Mouse (Mus musculus) cortical plate, adult 2 months (tissue): ENCODE measurements at regions not wholly inside any gene's neighbourhood (a gene's known extent, or its start where the extent isn't known, plus 50 kb on each side); places are given as distances from the start of the nearest gene placed in this dataset.

ENCODE experiments used
- H3K27ac ChIP-seq: fragments of 200-500 bp; 2 replicates; pipeline ENCODE4 v1.5.1; 2012; ENCODE audit warnings: low read length, control low read depth, inconsistent platforms; ENCODE audit not compliant: insufficient read depth
- H3K4me1 ChIP-seq: fragments of 200-500 bp; 2 replicates; pipeline ENCODE4 v1.6.1; 2011; ENCODE audit warnings: low read length; ENCODE audit not compliant: control insufficient read depth, insufficient read depth
- H3K4me3 ChIP-seq: fragments of 200-500 bp; 2 replicates; pipeline ENCODE4 v1.5.1; 2011; ENCODE audit warnings: mild to moderate bottlenecking, low read length, control low read depth; ENCODE audit not compliant: insufficient read depth
- CTCF ChIP-seq: fragments of 200-500 bp; IDR thresholded peaks from 2 replicates; pipeline ENCODE4 v1.5.1; 2011; ENCODE audit warnings: mild to moderate bottlenecking, control low read depth, low read length; ENCODE audit not compliant: insufficient read depth; ENCODE audit errors: extremely low read depth
- POLR2A ChIP-seq: fragments of 200-500 bp; IDR thresholded peaks from 2 replicates; pipeline ENCODE4 v1.6.1; 2011; ENCODE audit warnings: mild to moderate bottlenecking, low read length, control low read depth; ENCODE audit not compliant: insufficient read depth; ENCODE audit errors: extremely low read depth

GRCm38 (mm10) chr4:88934266-88935025 lies 54.4 kb upstream of the Ifne start:
- H3K4me3 ChIP-seq: no peak overlapping the region
- H3K4me1 ChIP-seq: no peaks in the 10 kb centered on the region
- TF ChIP-seq POLR2A: no peak
- H3K27ac ChIP-seq: no peak overlapping the region

GRCm38 (mm10) chr4:88931217-88931616 lies 51.2 kb upstream of the Ifne start:
- H3K4me1 ChIP-seq: no peaks in the 10 kb centered on the region

More at GRCm38 (mm10) chr4:88931217-88931616, 51.2 kb upstream of the Ifne start:
- Histone ChIP-seq H3K4me3 (no peak overlapping the region), H3K27ac (no peak overlapping the region)
- no peak for TF ChIP-seq CTCF
- TF ChIP-seq POLR2A: no peak
